Mouse (Mus musculus) C2C12 (cell line): ENCODE results near the gene Lrp1. TPM values are rescaled to one million over a fixed set of nuclear protein-coding genes. Genes with fewer than 3 reads are reported as not detected.

Experiments
- H3K27me3 ChIP-seq: one replicate; pipeline ENCODE4 v1.6.1; 2011; ENCODE audit not compliant: control insufficient read depth, insufficient read depth, insufficient read length
- H3K36me3 ChIP-seq: one replicate; pipeline ENCODE4 v1.6.1; 2011; ENCODE audit not compliant: control insufficient read depth, insufficient read depth
- H3K4me3 ChIP-seq: one replicate; pipeline ENCODE4 v1.5.1; 2011; ENCODE audit warnings: mild to moderate bottlenecking, control low read depth; ENCODE audit not compliant: poor library complexity, insufficient read depth, severe bottlenecking
- H3K79me2 ChIP-seq: one replicate; pipeline ENCODE4 v1.6.1; 2011; ENCODE audit not compliant: control insufficient read depth, insufficient read depth
- H3K79me3 ChIP-seq: one replicate; pipeline ENCODE4 v1.6.1; 2011; ENCODE audit warnings: low read depth, control low read depth
- H3ac ChIP-seq: one replicate; pipeline ENCODE3; 2011; ENCODE audit warnings: low read depth; ENCODE audit not compliant: control insufficient read depth, insufficient read length
- CEBPB ChIP-seq: IDR thresholded peaks from one replicate; pipeline ENCODE4 v1.6.1; 2011; ENCODE audit warnings: low read depth, mild to moderate bottlenecking, control low read depth, moderate library complexity
- CTCF ChIP-seq: IDR thresholded peaks from one replicate; pipeline ENCODE4 v1.5.1; 2011; ENCODE audit not compliant: control insufficient read depth, insufficient read depth, insufficient read length
- FOSL1 ChIP-seq: IDR thresholded peaks from one replicate; pipeline ENCODE4 v1.8.0; 2011; ENCODE audit warnings: mild to moderate bottlenecking, low read length; ENCODE audit not compliant: poor library complexity, insufficient read depth, severe bottlenecking
- MAX ChIP-seq: IDR thresholded peaks from one replicate; pipeline ENCODE4 v1.6.1; 2011; ENCODE audit warnings: mild to moderate bottlenecking, control low read depth
- MYOD1 ChIP-seq: IDR thresholded peaks from one replicate; pipeline ENCODE4 v1.6.1; 2011; ENCODE audit warnings: low read depth; ENCODE audit not compliant: control insufficient read depth, insufficient read length
- MYOG ChIP-seq: IDR thresholded peaks from one replicate; pipeline ENCODE4 v1.6.1; 2011; ENCODE audit not compliant: control insufficient read depth, insufficient read length; ENCODE audit errors: extremely low read depth
- USF1 ChIP-seq: IDR thresholded peaks from one replicate; pipeline ENCODE4 v1.6.1; 2011; ENCODE audit warnings: low read depth, mild to moderate bottlenecking, control low read depth, moderate library complexity
- polyA plus RNA-seq: library from polyadenylated mRNA; unstranded; fragments of >200 nt; fragmentation: generic; extraction: Trizol; gene quantifications from one replicate; pipeline ENCODE4 v1.2.1, GENCODE M21; 2012; ENCODE audit warnings: missing spikeins

Gene Lrp1
- polyA plus RNA-seq, 1 experiment, result 190 TPM

GRCm38 (mm10) chr10:127598607-127599006 lies 22.3 kb downstream of the Lrp1 start:
- Histone ChIP-seq H3K36me3 (peaks cover 96% of the 10 kb centered on the region), H3ac (no peak overlapping the region), H3K79me2 (peaks cover 91% of the 10 kb centered on the region), H3K27me3 (no peaks in the 10 kb centered on the region), H3K79me3 (peaks cover 38% of the 10 kb centered on the region), H3K4me3 (no peak overlapping the region)
- no peak for TF ChIP-seq MYOD1
- TF ChIP-seq FOSL1, result no peak
- no peak for TF ChIP-seq USF1
- TF ChIP-seq CEBPB, result no peak
- TF ChIP-seq MYOG, result no peak
- TF ChIP-seq MAX, result no peak
- no peak for TF ChIP-seq CTCF

- H3K36me3 ChIP-seq, result peaks cover 96% of the 10 kb centered on the region
Measured at GRCm38 (mm10) chr10:127597311-127597901, 23.5 kb downstream of the Lrp1 start.

GRCm38 (mm10) chr10:127596321-127596941 lies 24.5 kb downstream of the Lrp1 start:
- Histone ChIP-seq H3ac (no peak overlapping the region), H3K79me2 (peaks cover 91% of the 10 kb centered on the region), H3K79me3 (peaks cover 20% of the 10 kb centered on the region), H3K27me3 (no peaks in the 10 kb centered on the region), H3K36me3 (peaks cover 96% of the 10 kb centered on the region), H3K4me3 (no peak overlapping the region)
- TF ChIP-seq CEBPB (no peak), MAX (no peak), FOSL1 (no peak), MYOD1 (no peak), CTCF (no peak), MYOG (no peak), USF1 (no peak)

More at GRCm38 (mm10) chr10:127597311-127597901, 23.5 kb downstream of the Lrp1 start:
- no peak overlapping the region for H3ac ChIP-seq
- peaks cover 27% of the 10 kb centered on the region for H3K79me3 ChIP-seq
- TF ChIP-seq MYOG (no peak), MAX (no peak), CEBPB (no peak), USF1 (no peak), CTCF (no peak), FOSL1 (no peak), MYOD1 (no peak)
- no peaks in the 10 kb centered on the region for H3K27me3 ChIP-seq
- no peak overlapping the region for H3K4me3 ChIP-seq
- peaks cover 91% of the 10 kb centered on the region for H3K79me2 ChIP-seq

GRCm38 (mm10) chr10:127594930-127595715 lies 25.8 kb downstream of the Lrp1 start:
- Histone ChIP-seq H3ac (no peak overlapping the region), H3K4me3 (no peak overlapping the region), H3K27me3 (no peaks in the 10 kb centered on the region), H3K79me2 (peaks cover 78% of the 10 kb centered on the region), H3K36me3 (peaks cover 96% of the 10 kb centered on the region), H3K79me3 (peaks cover 16% of the 10 kb centered on the region)
- no peak for TF ChIP-seq FOSL1
- no peak for TF ChIP-seq MAX
- TF ChIP-seq MYOG, result no peak
- TF ChIP-seq MYOD1, result no peak
- TF ChIP-seq USF1, result no peak
- no peak for TF ChIP-seq CEBPB
- TF ChIP-seq CTCF, result no peak

- H3K4me3 ChIP-seq, result no peak overlapping the region
- H3K79me2 ChIP-seq, result peaks cover 70% of the 10 kb centered on the region
- TF ChIP-seq CEBPB (no peak), USF1 (no peak)
- H3K79me3 ChIP-seq, result peaks cover 12% of the 10 kb centered on the region
- H3ac ChIP-seq, result no peak overlapping the region
- H3K27me3 ChIP-seq, result no peaks in the 10 kb centered on the region
- peaks cover 96% of the 10 kb centered on the region for H3K36me3 ChIP-seq
Measured at GRCm38 (mm10) chr10:127594405-127594804, 26.5 kb downstream of the Lrp1 start.
